Mouse (Mus musculus) megakaryocyte, embryonic 14.5 days (primary cell): ENCODE data around the gene Nup37.

Experiments
- FLI1 ChIP-seq: IDR thresholded peaks from 2 replicates; pipeline ENCODE4 v1.6.1; 2012; ENCODE audit warnings: low read length, inconsistent platforms, mixed read lengths
- GATA1 ChIP-seq: IDR thresholded peaks from 3 replicates; pipeline ENCODE4 v1.6.1; 2012; ENCODE audit warnings: mixed read lengths, low read length, inconsistent platforms, borderline replicate concordance

- TF ChIP-seq GATA1 (no peak), FLI1 (no peak)
Observed at GRCm38 (mm10) chr10:88203236-88203635, 56.4 kb downstream of the Nup37 start.
